Mouse (Mus musculus): ENCODE data around the gene Amfr.

Amfr gene

GRCm38 (mm10) chr8:93938193-93938592 lies 74.4 kb downstream of the Amfr start:
- DNase-seq (ENCODE audit: low read depth in 2 of 2, low spot score in 2 of 2), result no peak

- DNase-seq (ENCODE audit: low read depth in 2 of 2, low spot score in 2 of 2), result no peak
These were observed 79.4 kb downstream of the Amfr start for GRCm38 (mm10) chr8:93933288-93933687.

DNA sequence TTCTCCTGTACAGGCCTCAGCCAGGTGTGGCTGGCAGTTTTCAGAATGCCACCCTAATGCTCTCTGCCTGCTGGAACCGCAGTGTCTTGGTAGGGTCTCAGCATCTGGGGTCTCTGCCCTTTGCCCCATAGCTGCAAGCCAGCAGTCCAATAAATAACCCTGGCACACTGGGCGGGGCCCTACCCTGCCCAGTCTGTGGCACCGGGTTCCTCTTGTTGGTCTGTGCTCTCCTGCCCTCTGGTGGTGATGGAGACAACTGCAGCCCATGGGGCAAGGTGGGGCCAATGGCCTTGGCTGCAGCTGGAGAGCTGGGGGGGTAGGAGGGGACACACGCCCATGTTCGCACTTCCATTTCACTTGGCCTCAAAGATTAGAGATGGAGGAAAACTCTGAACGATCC lies 79.8 kb downstream of the Amfr start:
- peak; percentile 62 to 67 for DNase-seq (ENCODE audit: low read depth in 2 of 2, low spot score in 2 of 2)

GRCm38 (mm10) chr8:93931336-93931735 lies 81.3 kb downstream of the Amfr start:
- DNase-seq (ENCODE audit: low read depth in 2 of 2, low spot score in 2 of 2), result no peak

GRCm38 (mm10) chr8:93929233-93929632 lies 83.4 kb downstream of the Amfr start:
- no peak for DNase-seq (ENCODE audit: low read depth in 2 of 2, low spot score in 2 of 2)

DNA sequence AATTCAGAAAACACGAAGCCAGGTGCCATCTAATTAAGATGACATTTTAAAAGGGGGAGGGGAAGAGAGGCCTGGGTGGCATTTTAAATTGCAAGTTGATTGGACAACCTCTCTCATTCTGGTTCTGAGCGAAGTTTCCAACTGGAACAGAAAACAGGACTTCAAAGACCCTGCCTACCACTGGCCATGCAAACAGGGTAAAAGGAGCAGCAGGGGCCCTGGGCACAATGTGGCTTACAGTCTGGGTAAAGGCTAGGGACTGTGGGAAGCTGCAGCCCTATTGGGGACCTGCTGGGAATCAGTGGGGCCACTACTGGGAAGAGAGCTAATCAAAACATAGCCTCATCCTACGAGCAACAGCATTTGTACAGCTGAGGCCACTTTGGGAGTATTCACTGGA lies 87.1 kb downstream of the Amfr start:
- no peak for DNase-seq (ENCODE audit: low read depth in 2 of 2, low spot score in 2 of 2)

GRCm38 (mm10) chr8:93923897-93924334 lies 88.7 kb downstream of the Amfr start:
- peak; percentile 7 to 16 for DNase-seq (ENCODE audit: low read depth in 2 of 2, low spot score in 2 of 2)
